Mouse (Mus musculus): ENCODE measurements around the gene Bhlhe41.

Bhlhe41 gene

GRCm38 (mm10) chr6:145870991-145871390, 5.6 kb upstream of the Bhlhe41 start:
- DNase-seq (ENCODE audit: low spot score), result no peak

GRCm38 (mm10) chr6:145867111-145867510, 1.8 kb upstream of the Bhlhe41 start:
- no peak for DNase-seq (ENCODE audit: low spot score)

- DNase-seq (ENCODE audit: low spot score), result peak; percentile 85
Observed at GRCm38 (mm10) chr6:145865886-145866851, 811 bp upstream of the Bhlhe41 start.

- DNase-seq (ENCODE audit: low spot score), result no peak
Observed at GRCm38 (mm10) chr6:145864171-145864570, 1.2 kb downstream of the Bhlhe41 start.

- DNase-seq (ENCODE audit: low spot score), result peak; percentile 61
Observed at GRCm38 (mm10) chr6:145863065-145863971, 2.0 kb downstream of the Bhlhe41 start.

DNA sequence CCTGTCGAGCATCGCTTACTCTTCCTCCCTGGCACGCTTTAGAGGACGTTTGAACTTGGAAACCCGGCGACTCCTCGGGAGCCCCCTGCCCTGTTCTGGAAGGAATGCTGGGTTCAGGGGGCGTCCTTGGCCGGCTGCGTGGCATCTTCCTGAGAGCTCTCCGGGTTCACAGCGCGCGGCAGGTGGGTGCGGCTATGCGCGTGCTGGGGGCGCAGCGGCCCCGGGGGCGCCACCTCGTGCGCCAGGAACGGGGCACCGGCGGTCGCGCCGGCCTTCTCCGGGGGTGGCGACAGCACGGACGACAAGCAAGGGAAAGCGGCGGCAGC, 2.7 kb downstream of the Bhlhe41 start:
- DNase-seq (ENCODE audit: low spot score), result no peak

DNA sequence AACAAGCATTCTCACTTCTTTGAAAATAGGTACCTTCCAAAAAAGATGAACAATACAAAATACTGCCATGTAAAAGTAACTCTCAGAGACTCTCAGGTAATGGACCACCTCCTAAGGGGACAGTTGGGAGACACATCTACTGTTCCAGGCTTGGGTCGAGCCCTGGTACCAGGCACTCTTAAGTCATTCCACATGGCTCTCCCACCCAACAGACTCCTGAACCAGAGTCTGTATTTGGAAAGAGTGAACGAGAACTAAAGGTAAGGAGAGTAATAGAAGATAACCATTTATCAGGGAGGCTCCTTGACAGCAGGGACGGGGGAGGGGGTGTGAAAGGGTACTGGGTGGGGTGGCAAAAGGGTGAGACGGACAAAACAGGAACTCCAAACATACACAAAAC, 3.0 kb downstream of the Bhlhe41 start:
- no peak for DNase-seq (ENCODE audit: low spot score)

DNA sequence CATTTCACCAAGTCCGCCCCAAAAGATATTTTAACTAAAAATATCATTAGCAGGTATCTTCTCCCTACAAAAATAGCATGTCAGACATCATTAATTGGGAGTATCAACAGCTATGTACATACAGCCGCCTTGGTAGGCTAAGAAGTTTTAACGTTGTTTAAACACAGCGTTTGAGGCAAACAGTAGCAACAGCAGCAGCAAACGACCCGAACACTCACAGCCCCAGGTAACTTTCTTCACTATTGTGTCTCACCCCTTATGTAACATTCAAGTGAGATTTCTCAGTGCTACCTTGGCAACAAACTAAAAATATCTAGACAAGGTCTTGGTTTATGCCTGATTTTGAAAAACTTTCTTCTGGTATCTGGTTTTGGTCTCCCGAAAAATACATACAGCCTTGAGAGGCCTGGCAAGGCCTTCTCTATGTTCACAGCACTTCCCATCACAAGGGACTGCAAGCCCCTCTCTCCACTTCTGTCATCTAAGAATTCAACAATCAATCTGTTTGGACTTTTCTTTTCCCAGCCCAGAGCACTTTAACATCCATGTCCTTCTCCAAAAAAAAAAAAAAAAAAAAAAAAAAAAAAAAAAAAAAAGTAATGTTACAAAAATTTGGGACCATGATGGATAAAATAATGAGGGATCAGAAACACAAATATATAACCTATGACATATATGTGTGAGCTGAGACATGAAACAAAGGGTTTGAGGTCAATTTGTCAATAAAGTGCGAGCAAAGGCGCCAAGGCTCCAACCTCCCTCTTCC, 3.7 kb downstream of the Bhlhe41 start:
- no peak for DNase-seq (ENCODE audit: low spot score)

- no peak for DNase-seq (ENCODE audit: low spot score)
Observed at GRCm38 (mm10) chr6:145860350-145860749, 5.0 kb downstream of the Bhlhe41 start.

DNA sequence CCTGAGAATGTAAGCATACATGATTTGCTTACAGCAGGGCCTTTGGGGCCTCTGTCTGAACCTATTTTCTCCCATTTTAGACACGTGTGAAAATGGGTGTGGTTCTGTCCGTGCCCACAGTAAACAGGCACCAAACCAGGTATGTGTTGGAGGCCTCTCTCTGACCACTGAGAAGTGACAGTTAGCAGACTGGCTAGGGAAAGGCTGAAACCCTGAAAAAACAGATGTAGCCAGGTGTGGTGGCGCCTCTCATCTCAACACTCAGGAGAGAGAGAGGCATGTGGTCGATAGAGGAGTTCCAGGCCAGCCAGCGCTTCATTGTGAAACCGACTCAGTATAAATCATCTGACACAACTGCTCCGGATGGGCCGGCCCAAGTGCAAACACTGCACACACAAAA, 6.9 kb downstream of the Bhlhe41 start:
- no peak for DNase-seq (ENCODE audit: low spot score)

DNA sequence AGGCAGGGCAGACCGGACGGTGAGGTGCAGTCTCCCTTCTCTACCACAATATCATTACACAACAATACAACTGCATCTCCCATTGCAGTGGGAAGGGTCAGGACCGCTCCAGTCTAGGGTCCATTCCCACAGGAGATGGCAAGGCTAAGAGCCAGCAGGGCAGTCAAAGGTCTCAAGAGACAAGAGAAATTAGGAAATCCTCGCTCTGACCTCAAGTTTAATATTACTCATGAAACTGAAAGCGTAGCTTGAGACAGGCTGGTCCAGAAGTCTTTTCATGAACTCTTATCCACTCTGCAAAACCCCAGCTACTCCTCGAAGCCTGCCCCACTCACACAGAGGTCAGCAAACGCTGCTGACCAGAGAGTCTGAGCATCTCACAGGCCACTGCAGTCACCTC, 7.9 kb downstream of the Bhlhe41 start:
- DNase-seq (ENCODE audit: low spot score), result no peak

DNA sequence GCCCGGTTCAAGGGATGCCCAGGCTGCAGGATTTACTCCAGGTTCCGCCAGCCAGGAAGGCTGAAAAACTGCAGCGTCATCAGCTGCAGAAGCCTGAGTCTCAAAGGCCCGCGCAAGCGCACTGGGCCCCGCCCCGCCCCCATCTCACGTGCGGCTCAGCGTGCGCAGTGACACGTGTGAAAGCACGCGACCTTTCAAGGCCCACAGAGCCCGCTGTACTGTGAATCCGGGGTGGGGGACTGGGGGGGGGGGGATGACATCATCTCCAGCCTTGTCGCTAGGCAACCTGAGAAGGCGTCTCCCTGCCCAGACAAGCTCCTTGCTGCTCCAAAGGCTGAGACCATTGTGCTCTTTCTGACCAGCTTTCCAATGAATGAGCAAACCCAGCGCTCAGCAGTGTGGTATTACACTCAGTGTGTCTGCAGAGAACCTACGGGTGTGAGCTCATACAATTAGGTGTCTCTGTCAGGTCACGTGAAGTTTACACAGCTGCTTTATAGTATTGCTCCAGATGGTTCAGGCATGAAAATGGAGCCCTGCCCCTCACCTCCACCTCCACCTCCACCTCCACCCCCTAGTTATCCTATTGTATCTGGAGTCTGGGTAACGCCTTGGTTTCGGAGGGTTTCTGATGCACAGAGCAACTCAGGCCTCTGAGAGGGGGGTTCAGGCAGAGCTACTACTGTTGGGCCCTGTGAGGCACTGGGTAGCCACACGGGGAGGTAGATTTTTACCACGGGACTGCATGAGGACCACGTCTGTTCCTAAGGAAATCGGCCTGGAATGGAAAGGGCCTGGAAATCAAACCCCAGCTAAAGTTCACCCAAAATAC, 9.4 kb downstream of the Bhlhe41 start:
- DNase-seq (ENCODE audit: low spot score), result peak; percentile 98

DNA sequence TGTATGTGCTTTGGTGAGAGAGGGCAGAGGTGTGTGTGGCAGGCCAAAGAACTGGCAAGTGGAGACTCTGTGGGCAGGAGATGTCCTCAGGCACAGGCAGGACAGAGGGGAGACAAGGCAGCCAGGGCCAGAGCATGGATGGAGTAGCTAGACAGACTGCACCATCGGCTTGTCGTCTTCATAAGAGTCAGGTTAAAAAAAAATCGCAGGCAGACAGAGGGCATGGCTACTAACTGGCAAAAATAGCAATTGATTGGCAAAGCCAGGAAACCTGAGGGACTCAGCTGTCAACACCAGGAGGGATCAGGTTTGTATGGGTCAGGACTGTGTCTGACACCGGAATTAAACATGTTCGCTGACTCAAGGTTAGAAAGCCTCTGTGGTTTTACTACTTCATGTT, 10.6 kb downstream of the Bhlhe41 start:
- no peak for DNase-seq (ENCODE audit: low spot score)

DNA sequence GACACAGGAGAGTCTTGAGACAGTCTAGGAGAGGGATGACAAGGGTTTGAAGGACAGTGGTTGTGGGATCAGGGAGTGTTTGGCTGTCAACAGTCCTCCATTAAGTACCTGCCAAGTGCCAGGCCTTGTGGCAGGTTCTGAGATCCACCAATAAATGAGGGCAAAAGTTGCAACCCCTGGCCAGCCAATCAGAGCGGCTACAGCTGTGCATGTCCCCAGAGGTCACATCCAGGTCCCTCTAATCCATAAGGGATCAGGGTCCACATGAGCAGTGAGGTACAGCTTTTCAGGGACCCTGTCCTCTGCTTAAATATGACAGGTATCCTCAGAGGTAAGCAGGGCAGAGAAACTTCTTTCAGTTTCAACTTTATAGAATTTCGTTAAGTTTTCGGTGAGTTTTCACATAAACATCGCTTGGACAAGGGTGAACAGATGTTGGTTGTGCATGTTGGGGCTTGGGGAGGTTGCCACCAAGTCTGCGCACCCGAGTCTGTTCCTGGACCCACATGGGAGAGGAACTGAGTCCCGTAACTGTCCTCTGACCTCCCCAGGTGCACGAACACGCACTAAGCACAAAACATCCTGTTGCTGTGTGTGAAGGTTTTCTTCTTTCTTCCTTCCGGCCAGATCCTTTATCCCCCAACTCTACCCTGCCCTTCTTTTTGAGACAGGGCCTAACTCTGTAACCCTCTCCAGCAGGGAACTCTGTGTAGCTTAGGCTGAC, 11.8 kb downstream of the Bhlhe41 start:
- no peak for DNase-seq (ENCODE audit: low spot score)

GRCm38 (mm10) chr6:145852708-145853107, 12.7 kb downstream of the Bhlhe41 start:
- no peak for DNase-seq (ENCODE audit: low spot score)

DNA sequence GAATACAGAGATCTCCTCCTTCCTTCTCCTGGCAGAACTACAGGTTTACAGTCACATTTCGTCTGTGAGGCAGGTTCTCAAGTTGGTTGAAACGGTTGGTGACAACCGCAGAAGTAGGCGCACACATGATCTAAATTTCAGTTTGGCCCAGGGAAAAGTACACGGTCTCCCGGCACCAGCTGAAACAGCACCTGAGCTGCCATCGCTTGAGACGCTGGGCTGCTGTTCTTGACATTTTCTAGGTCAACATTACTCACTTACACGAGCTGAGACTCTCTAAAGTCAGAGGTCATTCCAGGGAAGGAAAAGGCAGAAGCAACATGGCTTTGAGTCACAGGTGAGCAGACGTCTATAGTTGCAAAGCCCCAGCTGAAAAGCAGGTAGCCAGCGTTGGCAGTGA, 13.4 kb downstream of the Bhlhe41 start:
- no peak for DNase-seq (ENCODE audit: low spot score)

- no peak for DNase-seq (ENCODE audit: low spot score)
Observed at GRCm38 (mm10) chr6:145850789-145851188, 14.6 kb downstream of the Bhlhe41 start.

DNA sequence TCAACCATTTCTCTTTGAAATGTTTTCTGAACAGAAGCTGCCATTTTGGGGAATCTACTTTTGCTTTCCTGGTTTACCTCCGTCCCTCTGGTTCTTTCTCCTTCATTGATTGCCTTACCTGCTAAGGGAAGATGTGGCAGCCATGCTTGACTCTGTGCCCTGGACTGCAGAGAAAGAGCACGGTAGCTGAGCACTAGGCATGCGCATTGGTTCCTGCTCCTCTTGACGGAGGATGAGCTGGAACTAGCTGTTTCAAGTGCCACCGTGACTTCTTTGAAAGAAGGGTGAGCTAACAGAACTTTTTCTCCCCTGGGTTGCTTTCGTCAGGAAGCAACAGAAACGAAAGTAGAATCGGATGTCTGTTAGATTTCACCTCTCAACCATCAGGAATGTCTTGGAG, 17.7 kb downstream of the Bhlhe41 start:
- DNase-seq (ENCODE audit: low spot score), result no peak

GRCm38 (mm10) chr6:145846948-145847347, 18.4 kb downstream of the Bhlhe41 start:
- no peak for DNase-seq (ENCODE audit: low spot score)

DNA sequence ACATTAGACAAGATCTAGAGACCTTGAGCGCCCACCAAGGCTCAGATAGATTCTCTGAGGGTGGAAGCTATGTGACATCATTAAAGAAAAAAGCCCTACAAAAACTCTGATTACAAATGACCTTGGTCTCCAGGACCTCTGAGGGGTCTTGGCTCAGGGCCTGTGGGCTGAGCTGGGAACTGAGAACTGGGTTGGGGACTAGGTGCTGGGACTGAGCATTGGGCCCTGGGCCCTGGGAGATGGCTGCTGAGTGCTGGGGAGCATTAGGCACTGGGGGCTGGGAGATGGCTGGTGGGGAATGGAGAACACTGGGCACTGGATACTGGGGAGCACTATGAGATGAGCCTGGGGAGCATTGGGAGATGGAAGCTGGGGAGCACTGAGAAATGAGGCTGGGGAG, 19.3 kb downstream of the Bhlhe41 start:
- DNase-seq (ENCODE audit: low spot score), result no peak

GRCm38 (mm10) chr6:145845611-145846010, 19.7 kb downstream of the Bhlhe41 start:
- no peak for DNase-seq (ENCODE audit: low spot score)

Measured in urinary bladder, postnatal 25 days (tissue).